Mouse (Mus musculus): ENCODE results near the gene Arl4c. TPM values are rescaled to one million over a fixed set of nuclear protein-coding genes. Genes with fewer than 3 reads are reported as not detected.

The Arl4c gene
- total and polyA plus RNA-seq, 3 experiments = not detected

- DNase-seq (ENCODE audit: low read depth, low spot score) = no peak
- H3K9ac ChIP-seq (ENCODE audit: control insufficient read depth, low read depth, low read length, poor library complexity, severe bottlenecking) = no peak overlapping the region
Measured at GRCm38 (mm10) chr1:88668353-88668752, 33.7 kb downstream of the Arl4c start.

GRCm38 (mm10) chr1:88664623-88665022 lies 37.4 kb downstream of the Arl4c start:
- no peak overlapping the region for H3K4me3 ChIP-seq (ENCODE audit: control insufficient read depth in 1 of 2, insufficient read depth in 1 of 2, low read depth in 2 of 2, low read length in 2 of 2)
- no peaks in the 10 kb centered on the region for H3K27me3 ChIP-seq (ENCODE audit: control insufficient read depth in 1 of 2, insufficient read depth in 2 of 2, low read length in 2 of 2)
- H3K4me1 ChIP-seq (ENCODE audit: control insufficient read depth in 1 of 2, insufficient read depth in 2 of 2, low read length in 2 of 2) = no peaks in the 10 kb centered on the region
- H3K79me2 ChIP-seq (ENCODE audit: control insufficient read depth, insufficient read depth, low read length, poor library complexity) = no peaks in the 10 kb centered on the region
- no peak overlapping the region for H3K9ac ChIP-seq (ENCODE audit: control insufficient read depth, low read depth, low read length, poor library complexity, severe bottlenecking)
- H3K27ac ChIP-seq (ENCODE audit: control insufficient read depth, low read depth, low read length) = no peak overlapping the region
- no peaks in the 10 kb centered on the region for H3K9me3 ChIP-seq (replicated peaks; ENCODE audit: insufficient read depth, low read length)
- DNase-seq (ENCODE audit: low read depth, low spot score) = no peak
- TF ChIP-seq MAFK (IDR thresholded peaks at IDR 0.05; ENCODE audit: borderline replicate concordance, low read depth, low read length) = no peak
- no peak for TF ChIP-seq UBTF (IDR thresholded peaks at IDR 0.05; ENCODE audit: borderline replicate concordance, insufficient read depth, low read depth, low read length)
- no peak for TF ChIP-seq TBP (IDR thresholded peaks at IDR 0.05; ENCODE audit: low read depth, low read length)
- no peak for TF ChIP-seq CTCF (IDR thresholded peaks at IDR 0.05 in 2 of 3, conservative IDR thresholded peaks at IDR 0.05 in 1 of 3; ENCODE audit: control insufficient read depth in 1 of 3, insufficient read depth in 1 of 3, low read depth in 2 of 3, low read length in 3 of 3, poor library complexity in 1 of 3, severe bottlenecking in 1 of 3)
- TF ChIP-seq ZKSCAN1 (IDR thresholded peaks at IDR 0.05; ENCODE audit: low read depth, low read length) = no peak
- no peak for TF ChIP-seq E2F4 (IDR thresholded peaks at IDR 0.05; ENCODE audit: borderline replicate concordance, low read depth, low read length)
- no peak for TF ChIP-seq MAX (IDR thresholded peaks at IDR 0.05; ENCODE audit: low read length)
- no peak for TF ChIP-seq USF1 (IDR thresholded peaks at IDR 0.05; ENCODE audit: low read depth, low read length)
- TF ChIP-seq EP300 (IDR thresholded peaks at IDR 0.05; ENCODE audit: low read depth in 1 of 2, low read length in 2 of 2) = no peak
- TF ChIP-seq TAL1 (IDR thresholded peaks at IDR 0.05; ENCODE audit: low read length) = no peak
- no peak for TF ChIP-seq GABPA (IDR thresholded peaks at IDR 0.05; ENCODE audit: low read depth, low read length)
- TF ChIP-seq BHLHE40 (IDR thresholded peaks at IDR 0.05; ENCODE audit: borderline replicate concordance, low read depth, low read length) = no peak
- TF ChIP-seq GATA1 (IDR thresholded peaks at IDR 0.05; ENCODE audit: low read depth, low read length) = no peak
- TF ChIP-seq CHD1 (IDR thresholded peaks at IDR 0.05; ENCODE audit: low read depth, low read length) = no peak
- TF ChIP-seq POLR2A (IDR thresholded peaks at IDR 0.05; ENCODE audit: control insufficient read depth in 1 of 2, insufficient read depth in 1 of 2, low read depth in 1 of 2, low read length in 2 of 2, poor library complexity in 1 of 2) = no peak
- H3K36me3 ChIP-seq (ENCODE audit: control insufficient read depth in 1 of 2, insufficient read depth in 2 of 2, low read length in 2 of 2) = no peaks in the 10 kb centered on the region

More at GRCm38 (mm10) chr1:88668353-88668752, 33.7 kb downstream of the Arl4c start:
- Histone ChIP-seq H3K36me3 (ENCODE audit: control insufficient read depth in 1 of 2, insufficient read depth in 2 of 2, low read length in 2 of 2) (no peaks in the 10 kb centered on the region), H3K4me3 (ENCODE audit: control insufficient read depth in 1 of 2, insufficient read depth in 1 of 2, low read depth in 2 of 2, low read length in 2 of 2) (no peak overlapping the region), H3K27me3 (ENCODE audit: control insufficient read depth in 1 of 2, insufficient read depth in 2 of 2, low read length in 2 of 2) (no peaks in the 10 kb centered on the region), H3K4me1 (ENCODE audit: control insufficient read depth in 1 of 2, insufficient read depth in 2 of 2, low read length in 2 of 2) (no peaks in the 10 kb centered on the region), H3K27ac (ENCODE audit: control insufficient read depth, low read depth, low read length) (no peak overlapping the region), H3K79me2 (ENCODE audit: control insufficient read depth, insufficient read depth, low read length, poor library complexity) (no peaks in the 10 kb centered on the region), H3K9me3 (replicated peaks; ENCODE audit: insufficient read depth, low read length) (no peaks in the 10 kb centered on the region)
- TF ChIP-seq NELFE (IDR thresholded peaks at IDR 0.05; ENCODE audit: low read depth, low read length) (no peak), USF2 (IDR thresholded peaks at IDR 0.05; ENCODE audit: borderline replicate concordance in 1 of 2, insufficient read depth in 1 of 2, low read depth in 1 of 2, low read length in 2 of 2) (no peak), BHLHE40 (IDR thresholded peaks at IDR 0.05; ENCODE audit: borderline replicate concordance, low read depth, low read length) (no peak), RCOR1 (IDR thresholded peaks at IDR 0.05; ENCODE audit: low read depth, low read length) (no peak), ETS1 (IDR thresholded peaks at IDR 0.05; ENCODE audit: low read depth, low read length) (no peak), MAZ (IDR thresholded peaks at IDR 0.05; ENCODE audit: low read depth, low read length) (no peak), MYB (IDR thresholded peaks at IDR 0.05; ENCODE audit: low read depth, low read length) (no peak), GATA1 (IDR thresholded peaks at IDR 0.05; ENCODE audit: low read depth, low read length) (no peak), CTCF (IDR thresholded peaks at IDR 0.05 in 2 of 3, conservative IDR thresholded peaks at IDR 0.05 in 1 of 3; ENCODE audit: control insufficient read depth in 1 of 3, insufficient read depth in 1 of 3, low read depth in 2 of 3, low read length in 3 of 3, poor library complexity in 1 of 3, severe bottlenecking in 1 of 3) (no peak), POLR2A (IDR thresholded peaks at IDR 0.05; ENCODE audit: control insufficient read depth in 1 of 2, insufficient read depth in 1 of 2, low read depth in 1 of 2, low read length in 2 of 2, poor library complexity in 1 of 2) (no peak), HCFC1 (IDR thresholded peaks at IDR 0.05; ENCODE audit: low read depth, low read length) (no peak), USF1 (IDR thresholded peaks at IDR 0.05; ENCODE audit: low read depth, low read length) (no peak), KAT2A (conservative IDR thresholded peaks at IDR 0.05; ENCODE audit: low read depth, low read length) (no peak), GABPA (IDR thresholded peaks at IDR 0.05; ENCODE audit: low read depth, low read length) (no peak), MYC (IDR thresholded peaks at IDR 0.05; ENCODE audit: low read depth, low read length) (no peak), JUND (IDR thresholded peaks at IDR 0.05; ENCODE audit: low read depth, low read length) (no peak), ZMIZ1 (IDR thresholded peaks at IDR 0.05; ENCODE audit: low read depth, low read length) (no peak), CHD1 (IDR thresholded peaks at IDR 0.05; ENCODE audit: low read depth, low read length) (no peak), ZC3H11A (IDR thresholded peaks at IDR 0.05; ENCODE audit: low read depth, low read length) (no peak), EP300 (IDR thresholded peaks at IDR 0.05; ENCODE audit: low read depth in 1 of 2, low read length in 2 of 2) (no peak)

All from MEL (cell line).